Mouse (Mus musculus) right cerebral cortex, postnatal 10 days (tissue): Measurements from ENCODE around the gene Krt33a.

Experiments used
- DNase-seq, 2 experiments: peaks; one replicate each; pipeline ENCODE4 v3.0.0; 2021; ENCODE audit warnings: low spot score in 2 of 2

Krt33a gene

GRCm38 (mm10) chr11:100016112-100016511 is at the start of gene Krt33a:
Gene Krt33a, minus strand, starts transcription at chr11:100016212.
- DNase-seq: no peak

- DNase-seq: no peak
These were observed 42.9 kb upstream of the Krt33a start for GRCm38 (mm10) chr11:100058875-100059274.

GRCm38 (mm10) chr11:100055686-100056655 is 40.0 kb upstream of the Krt33a start:
- no peak for DNase-seq

- no peak for DNase-seq
These were observed 34.4 kb upstream of the Krt33a start, which contains the start of gene Krt31 for GRCm38 (mm10) chr11:100050451-100050850. Gene Krt31, minus strand, starts transcription at chr11:100050551.

- DNase-seq: no peak
These were observed 31.2 kb upstream of the Krt33a start for GRCm38 (mm10) chr11:100047193-100047592.

- DNase-seq: peak in 1 of 2 experiments; percentile 30
These were observed 30.4 kb upstream of the Krt33a start for GRCm38 (mm10) chr11:100046303-100046866.

- no peak for DNase-seq
These were observed 25.4 kb upstream of the Krt33a start, which contains the start of gene Krt34 for GRCm38 (mm10) chr11:100041454-100041853. Gene Krt34, minus strand, starts transcription at chr11:100041554.

- no peak for DNase-seq
These were observed 13.8 kb upstream of the Krt33a start, which contains the start of gene Krt33b for GRCm38 (mm10) chr11:100029768-100030167. Gene Krt33b, minus strand, starts transcription at chr11:100029868.

- no peak for DNase-seq
These were observed 5.4 kb upstream of the Krt33a start for GRCm38 (mm10) chr11:100021438-100021837.

- no peak for DNase-seq
These were observed 3.5 kb upstream of the Krt33a start for GRCm38 (mm10) chr11:100019466-100019865.

- DNase-seq: no peak
These were observed 2.3 kb downstream of the Krt33a start for GRCm38 (mm10) chr11:100013691-100014171.

GRCm38 (mm10) chr11:100010682-100011081 is 5.3 kb downstream of the Krt33a start:
- DNase-seq: no peak

GRCm38 (mm10) chr11:100008336-100008735 is 7.7 kb downstream of the Krt33a start:
- DNase-seq: no peak

- DNase-seq: no peak
These were observed 9.4 kb downstream of the Krt33a start for GRCm38 (mm10) chr11:100006624-100007023.

GRCm38 (mm10) chr11:100005905-100006304 is 10.1 kb downstream of the Krt33a start:
- DNase-seq: no peak

- peak; percentile 70 to 80 for DNase-seq
These were observed 11.2 kb downstream of the Krt33a start for GRCm38 (mm10) chr11:100004846-100005245.

- DNase-seq: no peak
These were observed 16.9 kb downstream of the Krt33a start for GRCm38 (mm10) chr11:99999091-99999490.

GRCm38 (mm10) chr11:99994384-99994661 is 21.7 kb downstream of the Krt33a start:
- DNase-seq: no peak

- DNase-seq: peak in 1 of 2 experiments; percentile 23
These were observed 22.2 kb downstream of the Krt33a start, which contains the start of gene Krtap17-1 for GRCm38 (mm10) chr11:99993620-99994383. Gene Krtap17-1, minus strand, starts transcription at chr11:99993994.

GRCm38 (mm10) chr11:99990571-99990970 is 25.4 kb downstream of the Krt33a start:
- no peak for DNase-seq

GRCm38 (mm10) chr11:99989881-99990405 is 26.1 kb downstream of the Krt33a start:
- DNase-seq: no peak

GRCm38 (mm10) chr11:99988530-99988929 is 27.5 kb downstream of the Krt33a start:
- no peak for DNase-seq
